Mouse (Mus musculus): ENCODE data around the gene Gabarapl2. TPM values are rescaled to one million over a fixed set of nuclear protein-coding genes. Genes with fewer than 3 reads are reported as not detected.
A peak's percentile ranks its signal among the peaks of the same experiment; 100 is the strongest.

Gene Gabarapl2
- total RNA-seq (2014; rRNA removed; ENCODE audit: low replicate concordance) (71.2 and 76.3 TPM in 2 replicates), polyA plus RNA-seq (2015; fragmentation: Nextera tagmentation; extraction: Ambion mirVana) (212 and 220 TPM in 2 replicates)

DNA sequence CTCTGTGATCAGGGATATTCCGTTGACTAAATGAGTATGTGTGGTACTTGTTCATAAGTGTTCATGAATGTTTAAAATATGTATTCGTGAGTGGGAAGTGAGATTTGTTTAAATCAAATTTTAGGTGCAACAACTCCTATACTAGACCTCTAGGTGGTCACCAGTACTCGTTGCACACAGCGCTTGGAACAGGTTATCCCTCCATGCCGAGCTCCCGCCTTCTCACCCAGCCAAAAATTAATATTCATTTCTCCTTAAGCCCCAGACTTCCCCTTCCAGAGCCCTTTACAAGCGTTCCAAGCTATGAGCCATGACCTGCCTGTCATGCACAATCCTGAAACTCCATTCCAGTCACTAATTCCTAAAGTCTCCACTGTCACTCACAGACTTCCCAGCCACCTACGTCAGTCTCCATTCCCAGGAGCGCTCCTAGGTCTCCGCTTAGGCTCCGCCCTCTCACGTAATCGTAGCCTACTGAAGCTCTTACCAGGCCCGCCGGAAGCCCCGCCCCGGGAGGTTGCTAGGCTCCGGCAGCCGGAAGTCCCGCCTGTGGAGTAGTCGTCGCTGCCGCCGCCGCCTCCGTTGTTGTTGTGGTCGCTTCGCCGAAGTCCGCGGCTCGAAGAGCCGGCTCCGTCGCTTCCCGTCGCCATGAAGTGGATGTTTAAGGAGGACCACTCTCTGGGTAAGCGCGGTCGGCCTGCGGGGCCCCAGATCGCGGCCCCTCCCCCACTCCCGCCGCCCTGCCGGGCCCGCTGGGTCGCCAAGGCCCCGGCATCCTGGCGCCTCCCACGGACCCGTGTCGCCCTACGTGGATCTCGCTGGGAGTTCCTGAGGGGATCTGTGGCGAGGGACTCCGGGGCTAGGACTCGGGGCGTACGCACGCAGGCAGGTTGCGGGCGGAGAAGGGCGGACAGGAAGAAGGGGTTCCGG, at the start of gene Gabarapl2:
Gene Gabarapl2 (plus strand): TSS at position 533 of the 930 bp plus-strand sequence.
- DNase-seq (ENCODE audit: low spot score) (peak; percentile 99), ATAC-seq (ENCODE audit: insufficient read depth, low read depth) (peak; percentile 99)
- H3K27me3 ChIP-seq (ENCODE audit: control insufficient read depth, insufficient read depth, low read length) = no peaks in the 10 kb centered on the region
- H3K9me3 ChIP-seq (replicated peaks; ENCODE audit: control insufficient read depth, low read length) = no peaks in the 10 kb centered on the region
- H3K36me3 ChIP-seq (replicated peaks; ENCODE audit: control insufficient read depth, insufficient read depth, low read length) = peaks cover 12% of the 10 kb centered on the region
- TF ChIP-seq EP300 (IDR thresholded peaks at IDR 0.05; ENCODE audit: low read depth) (no peak), CTCF (IDR thresholded peaks at IDR 0.05; ENCODE audit: low read depth) (no peak)
- peak within 1 kb of the TSS; percentile 83 for H3K4me2 ChIP-seq (ENCODE audit: low read depth, low read length)
- H3K9ac ChIP-seq (replicated peaks; ENCODE audit: low read depth, low read length) = peak within 1 kb of the TSS; percentile 64
- peak within 1 kb of the TSS; percentile 82 for H3K27ac ChIP-seq (ENCODE audit: low read depth)
- H3K4me3 ChIP-seq (ENCODE audit: low read depth, low read length) = peak within 1 kb of the TSS; percentile 73
- WGBS = under 1% methylated on average over 64 of the region's 65 CpGs
- peaks cover 14% of the 10 kb centered on the region for H3K4me1 ChIP-seq (ENCODE audit: control insufficient read depth, insufficient read depth)

DNA sequence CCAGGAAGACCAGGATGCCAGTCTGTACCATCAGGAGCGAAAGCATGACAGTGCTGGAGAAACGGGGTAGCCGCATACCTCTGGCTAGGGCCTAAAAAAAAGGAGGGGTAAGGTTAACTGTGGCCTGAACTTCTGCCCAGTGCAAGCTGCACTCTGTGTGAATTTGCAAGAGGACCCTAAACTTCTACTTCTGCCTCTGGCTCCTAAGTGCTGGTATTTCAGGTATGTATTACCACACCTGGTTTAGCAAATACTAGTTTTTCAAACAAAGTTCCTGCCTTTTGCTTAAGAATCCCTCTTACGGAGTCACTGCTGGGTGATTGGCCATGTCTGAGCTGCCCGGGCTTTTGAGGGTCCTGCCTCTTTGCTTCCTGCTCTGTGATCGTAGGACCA, 49.6 kb upstream of the Gabarapl2 start:
- H3K36me3 ChIP-seq (replicated peaks; ENCODE audit: control insufficient read depth, insufficient read depth, low read length) = no peaks in the 10 kb centered on the region
- 0 out of 2 replicates have a peak, but pooled peaks cover 3% of the 10 kb centered on the region for H3K9me3 ChIP-seq (replicated peaks; ENCODE audit: control insufficient read depth, low read length)
- no peak overlapping the region for H3K27ac ChIP-seq (ENCODE audit: low read depth)
- 57% methylated on average over 6 of the region's 6 CpGs for WGBS
- H3K27me3 ChIP-seq (ENCODE audit: control insufficient read depth, insufficient read depth, low read length) = peaks cover 26% of the 10 kb centered on the region
- H3K4me1 ChIP-seq (ENCODE audit: control insufficient read depth, insufficient read depth) = no peaks in the 10 kb centered on the region; the same call in 1 of the 2 replicates
- ATAC-seq (ENCODE audit: insufficient read depth, low read depth) = no peak
- H3K9ac ChIP-seq (replicated peaks; ENCODE audit: low read depth, low read length) = no peak overlapping the region
- no peak for DNase-seq (ENCODE audit: low spot score)
- no peak overlapping the region for H3K4me2 ChIP-seq (ENCODE audit: low read depth, low read length)
- TF ChIP-seq CTCF (IDR thresholded peaks at IDR 0.05; ENCODE audit: low read depth) (no peak), EP300 (IDR thresholded peaks at IDR 0.05; ENCODE audit: low read depth) (no peak)
- H3K4me3 ChIP-seq (ENCODE audit: low read depth, low read length) = no peak overlapping the region

DNA sequence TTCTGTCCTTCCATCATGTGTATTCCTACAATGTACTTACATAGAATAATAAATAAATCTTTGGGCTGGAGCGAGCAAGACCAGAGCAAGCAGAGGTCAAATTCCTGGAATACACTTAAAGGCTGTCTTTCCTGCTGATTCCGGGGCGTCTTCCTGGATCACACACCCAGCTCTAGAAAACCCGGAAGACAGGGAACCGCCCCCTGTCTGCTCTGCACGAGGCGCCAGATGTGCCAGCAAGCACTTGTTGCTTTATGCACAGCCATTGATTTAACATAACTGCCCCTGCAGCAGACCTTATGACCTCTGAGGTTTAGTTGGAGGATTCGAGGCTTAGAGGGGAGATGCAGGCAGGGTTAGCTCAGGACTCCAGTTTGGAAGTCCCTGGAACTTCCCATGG, 48.5 kb upstream of the Gabarapl2 start:
- no peak for TF ChIP-seq CTCF (IDR thresholded peaks at IDR 0.05; ENCODE audit: low read depth)
- TF ChIP-seq EP300 (IDR thresholded peaks at IDR 0.05; ENCODE audit: low read depth) = no peak
- H3K27me3 ChIP-seq (ENCODE audit: control insufficient read depth, insufficient read depth, low read length) = peaks cover 26% of the 10 kb centered on the region
- no peak overlapping the region for H3K9ac ChIP-seq (replicated peaks; ENCODE audit: low read depth, low read length)
- H3K4me2 ChIP-seq (ENCODE audit: low read depth, low read length) = no peak overlapping the region
- DNase-seq (ENCODE audit: low spot score) = no peak
- 0 out of 2 replicates have a peak, but pooled peaks cover 3% of the 10 kb centered on the region for H3K9me3 ChIP-seq (replicated peaks; ENCODE audit: control insufficient read depth, low read length)
- 19% methylated on average over 8 of the region's 8 CpGs for WGBS
- no peak for ATAC-seq (ENCODE audit: insufficient read depth, low read depth)
- no peak overlapping the region for H3K4me3 ChIP-seq (ENCODE audit: low read depth, low read length)
- H3K27ac ChIP-seq (ENCODE audit: low read depth) = no peak overlapping the region
- H3K4me1 ChIP-seq (ENCODE audit: control insufficient read depth, insufficient read depth) = no peaks in the 10 kb centered on the region; the same call in 1 of the 2 replicates
- no peaks in the 10 kb centered on the region for H3K36me3 ChIP-seq (replicated peaks; ENCODE audit: control insufficient read depth, insufficient read depth, low read length)

GRCm38 (mm10) chr8:111892615-111893014, 47.9 kb upstream of the Gabarapl2 start:
- H3K27me3 ChIP-seq (ENCODE audit: control insufficient read depth, insufficient read depth, low read length) = peaks cover 26% of the 10 kb centered on the region
- ATAC-seq (ENCODE audit: insufficient read depth, low read depth) = no peak
- H3K36me3 ChIP-seq (replicated peaks; ENCODE audit: control insufficient read depth, insufficient read depth, low read length) = no peaks in the 10 kb centered on the region
- TF ChIP-seq CTCF (IDR thresholded peaks at IDR 0.05; ENCODE audit: low read depth) (no peak), EP300 (IDR thresholded peaks at IDR 0.05; ENCODE audit: low read depth) (no peak)
- H3K9me3 ChIP-seq (replicated peaks; ENCODE audit: control insufficient read depth, low read length) = 0 out of 2 replicates have a peak, but pooled peaks cover 3% of the 10 kb centered on the region
- H3K4me3 ChIP-seq (ENCODE audit: low read depth, low read length) = no peak overlapping the region
- H3K9ac ChIP-seq (replicated peaks; ENCODE audit: low read depth, low read length) = no peak overlapping the region
- H3K4me1 ChIP-seq (ENCODE audit: control insufficient read depth, insufficient read depth) = no peaks in the 10 kb centered on the region; the same call in 1 of the 2 replicates
- DNase-seq (ENCODE audit: low spot score) = no peak
- WGBS = 35% methylated on average over 5 of the region's 5 CpGs
- H3K27ac ChIP-seq (ENCODE audit: low read depth) = no peak overlapping the region
- no peak overlapping the region for H3K4me2 ChIP-seq (ENCODE audit: low read depth, low read length)

DNA sequence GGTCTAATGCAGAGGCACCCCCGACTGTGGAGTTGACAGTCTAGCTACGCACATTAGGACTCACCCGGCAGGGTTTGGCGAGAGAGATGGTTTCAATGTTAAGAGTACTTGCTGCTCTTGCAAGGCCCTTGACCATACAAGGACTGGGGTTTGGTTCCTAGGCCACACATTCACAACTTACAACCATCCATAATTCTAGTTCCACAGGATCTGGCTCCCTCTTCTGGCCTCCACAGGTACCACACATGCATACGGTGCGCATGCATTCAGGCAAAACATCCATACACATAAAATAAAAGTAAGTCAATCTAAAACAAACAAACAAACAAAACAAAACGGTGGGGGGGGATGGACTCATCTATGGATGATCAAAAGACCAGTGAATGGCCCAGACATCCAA, 45.5 kb upstream of the Gabarapl2 start:
- 85% methylated on average over 7 of the region's 7 CpGs for WGBS

More for the DNA sequence above, 45.5 kb upstream of the Gabarapl2 start:
- no peak for ATAC-seq (ENCODE audit: insufficient read depth, low read depth)
- DNase-seq (ENCODE audit: low spot score) = no peak
- Histone ChIP-seq H3K27me3 (ENCODE audit: control insufficient read depth, insufficient read depth, low read length) (peaks cover 15% of the 10 kb centered on the region), H3K9me3 (replicated peaks; ENCODE audit: control insufficient read depth, low read length) (0 out of 2 replicates have a peak, but pooled peaks cover 3% of the 10 kb centered on the region), H3K4me2 (ENCODE audit: low read depth, low read length) (no peak overlapping the region), H3K27ac (ENCODE audit: low read depth) (no peak overlapping the region), H3K4me1 (ENCODE audit: control insufficient read depth, insufficient read depth) (no peaks in the 10 kb centered on the region; the same call in 1 of the 2 replicates), H3K9ac (replicated peaks; ENCODE audit: low read depth, low read length) (no peak overlapping the region), H3K36me3 (replicated peaks; ENCODE audit: control insufficient read depth, insufficient read depth, low read length) (no peaks in the 10 kb centered on the region), H3K4me3 (ENCODE audit: low read depth, low read length) (no peak overlapping the region)
- TF ChIP-seq EP300 (IDR thresholded peaks at IDR 0.05; ENCODE audit: low read depth) (no peak), CTCF (IDR thresholded peaks at IDR 0.05; ENCODE audit: low read depth) (no peak; the same call in 1 of the 2 replicates)

Measured in heart, postnatal 0 days (tissue).